Mouse (Mus musculus) subcutaneous adipose tissue, adult 2 months (tissue): ENCODE data around the gene H2al1g. TPM values are rescaled to one million over a fixed set of nuclear protein-coding genes. Genes with fewer than 3 reads are reported as not detected.

Experiments
- polyA plus RNA-seq: library from polyadenylated mRNA; depleted of rRNA; stranded (reverse); fragments of >200 nt; gene quantifications from 2 replicates; pipeline ENCODE4 v1.2.3, GENCODE M21; 2012; ENCODE audit warnings: low replicate concordance; rRNA removed

H2al1g gene
- polyA plus RNA-seq = not detected in 2 replicates

DNA sequence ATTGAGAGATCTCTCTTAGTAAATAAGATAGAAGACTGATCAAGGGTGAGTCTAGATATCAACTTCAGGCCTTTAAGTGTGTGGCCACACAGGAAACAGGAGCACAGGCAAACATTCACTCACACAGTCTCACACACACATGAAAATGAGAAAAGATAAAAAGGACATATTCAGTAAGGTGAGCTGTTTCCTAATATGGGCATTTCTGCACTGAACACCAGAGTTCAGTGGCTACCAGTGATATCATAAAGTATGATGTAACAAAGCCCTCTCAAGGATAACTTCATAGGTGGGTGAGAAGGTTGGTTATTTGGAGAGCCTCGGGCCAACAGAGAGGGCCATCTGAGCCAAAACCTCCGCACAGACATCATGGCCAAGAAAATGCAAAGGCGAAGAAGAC, at the start of gene H2al1g:
Gene H2al1g (plus strand): TSS at position 301 of the 400 bp plus-strand sequence.

DNA sequence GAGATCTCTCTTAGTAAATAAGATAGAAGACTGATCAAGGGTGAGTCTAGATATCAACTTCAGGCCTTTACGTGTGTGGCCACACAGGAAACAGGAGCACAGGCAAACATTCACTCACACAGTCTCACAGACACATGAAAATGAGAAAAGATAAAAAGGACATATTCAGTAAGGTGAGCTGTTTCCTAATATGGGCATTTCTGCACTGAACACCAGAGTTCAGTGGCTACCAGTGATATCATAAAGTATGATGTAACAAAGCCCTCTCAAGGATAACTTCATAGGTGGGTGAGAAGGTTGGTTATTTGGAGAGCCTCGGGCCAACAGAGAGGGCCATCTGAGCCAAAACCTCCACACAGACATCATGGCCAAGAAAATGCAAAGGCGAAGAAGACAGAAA, 19.1 kb upstream of the H2al1g start, which contains the start of gene H2al1a:
Gene H2al1a (plus strand): TSS at position 301 of the 400 bp plus-strand sequence.

DNA sequence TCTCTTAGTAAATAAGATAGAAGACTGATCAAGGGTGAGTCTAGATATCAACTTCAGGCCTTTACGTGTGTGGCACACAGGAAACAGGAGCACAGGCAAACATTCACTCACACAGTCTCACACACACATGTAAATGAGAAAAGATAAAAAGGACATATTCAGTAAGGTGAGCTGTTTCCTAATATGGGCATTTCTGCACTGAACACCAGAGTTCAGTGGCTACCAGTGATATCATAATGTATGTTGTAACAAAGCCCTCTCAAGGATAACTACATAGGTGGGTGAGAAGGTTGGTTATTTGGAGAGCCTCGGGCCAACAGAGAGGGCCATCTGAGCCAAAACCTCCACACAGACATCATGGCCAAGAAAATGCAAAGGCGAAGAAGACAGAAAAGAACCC, 15.9 kb upstream of the H2al1g start, which contains the start of gene H2al1b:
Gene H2al1b (plus strand): TSS at position 301 of the 400 bp plus-strand sequence.

DNA sequence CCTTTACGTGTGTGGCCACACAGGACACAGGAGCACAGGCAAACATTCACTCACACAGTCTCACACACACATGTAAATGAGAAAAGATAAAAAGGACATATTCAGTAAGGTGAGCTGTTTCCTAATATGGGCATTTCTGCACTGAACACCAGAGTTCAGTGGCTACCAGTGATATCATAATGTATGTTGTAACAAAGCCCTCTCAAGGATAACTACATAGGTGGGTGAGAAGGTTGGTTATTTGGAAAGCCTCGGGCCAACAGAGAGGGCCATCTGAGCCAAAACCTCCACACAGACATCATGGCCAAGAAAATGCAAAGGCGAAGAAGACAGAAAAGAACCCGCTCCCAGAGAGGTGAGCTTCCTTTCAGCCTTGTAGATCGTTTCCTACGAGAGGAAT, 12.7 kb upstream of the H2al1g start, which contains the start of gene H2al1c:
Gene H2al1c (plus strand): TSS at position 301 of the 400 bp plus-strand sequence.

DNA sequence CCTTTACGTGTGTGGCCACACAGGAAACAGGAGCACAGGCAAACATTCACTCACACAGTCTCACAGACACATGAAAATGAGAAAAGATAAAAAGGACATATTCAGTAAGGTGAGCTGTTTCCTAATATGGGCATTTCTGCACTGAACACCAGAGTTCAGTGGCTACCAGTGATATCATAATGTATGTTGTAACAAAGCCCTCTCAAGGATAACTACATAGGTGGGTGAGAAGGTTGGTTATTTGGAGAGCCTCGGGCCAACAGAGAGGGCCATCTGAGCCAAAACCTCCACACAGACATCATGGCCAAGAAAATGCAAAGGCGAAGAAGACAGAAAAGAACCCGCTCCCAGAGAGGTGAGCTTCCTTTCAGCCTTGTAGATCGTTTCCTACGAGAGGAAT, 9.5 kb upstream of the H2al1g start, which contains the start of gene H2al1d:
Gene H2al1d (plus strand): TSS at position 301 of the 400 bp plus-strand sequence.

DNA sequence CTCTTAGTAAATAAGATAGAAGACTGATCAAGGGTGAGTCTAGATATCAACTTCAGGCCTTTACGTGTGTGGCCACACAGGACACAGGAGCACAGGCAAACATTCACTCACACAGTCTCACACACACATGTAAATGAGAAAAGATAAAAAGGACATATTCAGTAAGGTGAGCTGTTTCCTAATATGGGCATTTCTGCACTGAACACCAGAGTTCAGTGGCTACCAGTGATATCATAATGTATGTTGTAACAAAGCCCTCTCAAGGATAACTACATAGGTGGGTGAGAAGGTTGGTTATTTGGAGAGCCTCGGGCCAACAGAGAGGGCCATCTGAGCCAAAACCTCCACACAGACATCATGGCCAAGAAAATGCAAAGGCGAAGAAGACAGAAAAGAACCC, 6.4 kb upstream of the H2al1g start, which contains the start of gene H2al1e:
Gene H2al1e (plus strand): TSS at position 301 of the 400 bp plus-strand sequence.

DNA sequence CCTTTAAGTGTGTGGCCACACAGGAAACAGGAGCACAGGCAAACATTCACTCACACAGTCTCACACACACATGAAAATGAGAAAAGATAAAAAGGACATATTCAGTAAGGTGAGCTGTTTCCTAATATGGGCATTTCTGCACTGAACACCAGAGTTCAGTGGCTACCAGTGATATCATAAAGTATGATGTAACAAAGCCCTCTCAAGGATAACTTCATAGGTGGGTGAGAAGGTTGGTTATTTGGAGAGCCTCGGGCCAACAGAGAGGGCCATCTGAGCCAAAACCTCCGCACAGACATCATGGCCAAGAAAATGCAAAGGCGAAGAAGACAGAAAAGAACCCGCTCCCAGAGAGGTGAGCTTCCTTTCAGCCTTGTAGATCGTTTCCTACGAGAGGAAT, 3.2 kb upstream of the H2al1g start, which contains the start of gene H2al1f:
Gene H2al1f (plus strand): TSS at position 301 of the 400 bp plus-strand sequence.

DNA sequence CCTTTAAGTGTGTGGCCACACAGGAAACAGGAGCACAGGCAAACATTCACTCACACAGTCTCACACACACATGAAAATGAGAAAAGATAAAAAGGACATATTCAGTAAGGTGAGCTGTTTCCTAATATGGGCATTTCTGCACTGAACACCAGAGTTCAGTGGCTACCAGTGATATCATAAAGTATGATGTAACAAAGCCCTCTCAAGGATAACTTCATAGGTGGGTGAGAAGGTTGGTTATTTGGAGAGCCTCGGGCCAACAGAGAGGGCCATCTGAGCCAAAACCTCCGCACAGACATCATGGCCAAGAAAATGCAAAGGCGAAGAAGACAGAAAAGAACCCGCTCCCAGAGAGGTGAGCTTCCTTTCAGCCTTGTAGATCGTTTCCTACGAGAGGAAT, 3.1 kb downstream of the H2al1g start, which contains the start of gene H2al1h:
Gene H2al1h (plus strand): TSS at position 301 of the 400 bp plus-strand sequence.

DNA sequence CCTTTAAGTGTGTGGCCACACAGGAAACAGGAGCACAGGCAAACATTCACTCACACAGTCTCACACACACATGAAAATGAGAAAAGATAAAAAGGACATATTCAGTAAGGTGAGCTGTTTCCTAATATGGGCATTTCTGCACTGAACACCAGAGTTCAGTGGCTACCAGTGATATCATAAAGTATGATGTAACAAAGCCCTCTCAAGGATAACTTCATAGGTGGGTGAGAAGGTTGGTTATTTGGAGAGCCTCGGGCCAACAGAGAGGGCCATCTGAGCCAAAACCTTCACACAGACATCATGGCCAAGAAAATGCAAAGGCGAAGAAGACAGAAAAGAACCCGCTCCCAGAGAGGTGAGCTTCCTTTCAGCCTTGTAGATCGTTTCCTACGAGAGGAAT, 6.3 kb downstream of the H2al1g start, which contains the start of gene H2al1i:
Gene H2al1i (plus strand): TSS at position 301 of the 400 bp plus-strand sequence.

DNA sequence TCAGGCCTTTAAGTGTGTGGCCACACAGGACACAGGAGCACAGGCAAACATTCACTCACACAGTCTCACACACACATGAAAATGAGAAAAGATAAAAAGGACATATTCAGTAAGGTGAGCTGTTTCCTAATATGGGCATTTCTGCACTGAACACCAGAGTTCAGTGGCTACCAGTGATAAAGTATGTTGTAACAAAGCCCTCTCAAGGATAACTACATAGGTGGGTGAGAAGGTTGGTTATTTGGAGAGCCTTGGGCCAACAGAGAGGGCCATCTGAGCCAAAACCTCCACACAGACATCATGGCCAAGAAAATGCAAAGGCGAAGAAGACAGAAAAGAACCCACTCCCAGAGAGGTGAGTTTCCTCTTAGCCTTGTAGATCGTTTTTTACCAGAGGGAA, 9.5 kb downstream of the H2al1g start, which contains the start of gene H2al1j:
Gene H2al1j (plus strand): TSS at position 301 of the 400 bp plus-strand sequence.

Other genes starting within 250 kb of the H2al1g start
- not detected in 2 replicates for gene H2al1a, start 19.0 kb upstream of the H2al1g start, polyA plus RNA-seq
- not detected in 2 replicates for gene H2al1b, start 15.8 kb upstream of the H2al1g start, polyA plus RNA-seq
- gene H2al1c, start 12.6 kb upstream of the H2al1g start, polyA plus RNA-seq = not detected in 2 replicates
- gene H2al1d, start 9.4 kb upstream of the H2al1g start, polyA plus RNA-seq = not detected in 2 replicates
- gene H2al1e, start 6.3 kb upstream of the H2al1g start, polyA plus RNA-seq = not detected in 2 replicates
- not detected in 2 replicates for gene H2al1f, start 3.1 kb upstream of the H2al1g start, polyA plus RNA-seq
- not detected in 2 replicates for gene H2al1h, start 3.2 kb downstream of the H2al1g start, polyA plus RNA-seq
- not detected in 2 replicates for gene H2al1i, start 6.4 kb downstream of the H2al1g start, polyA plus RNA-seq
- gene H2al1j, start 9.6 kb downstream of the H2al1g start, polyA plus RNA-seq = not detected in 2 replicates